Mouse (Mus musculus): ENCODE measurements around the gene Park7.

DNA sequence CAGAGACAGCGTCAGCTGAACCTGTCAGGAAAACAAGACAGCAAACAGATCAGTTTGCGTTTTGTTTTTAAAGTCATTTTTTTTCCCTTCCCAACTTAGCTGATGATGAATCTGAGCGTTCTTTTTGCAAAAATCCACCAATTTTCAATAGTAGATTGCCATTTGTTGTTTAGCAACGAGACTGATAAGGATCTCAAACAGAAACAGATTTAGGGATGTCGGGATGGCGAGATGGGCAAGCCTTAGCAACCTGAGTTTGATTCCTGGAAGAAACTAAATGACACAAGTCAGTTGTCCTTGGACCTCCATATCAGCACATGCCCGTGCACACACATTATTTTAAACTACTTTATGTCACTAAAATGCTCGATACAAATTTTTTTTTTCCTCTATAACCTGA lies 41.6 kb downstream of the Park7 start:
- TF ChIP-seq CTCF (IDR thresholded peaks at IDR 0.05; ENCODE audit: insufficient read depth, low read length): no peak
- TF ChIP-seq POLR2A (IDR thresholded peaks at IDR 0.05; ENCODE audit: borderline replicate concordance, extremely low read depth, low read depth, low read length): no peak
